Mouse (Mus musculus) heart, embryonic 13.5 days (tissue): ENCODE data around the gene Exo1. TPM values are rescaled to one million over a fixed set of nuclear protein-coding genes. Genes with fewer than 3 reads are reported as not detected.

Experiments used
- ATAC-seq: fragments of 200-750 bp; cut with Nextera tagmentation; 2 replicates; pipeline ENCODE4 v1.8.0; 2017; ENCODE audit warnings: moderate TSS enrichment; ENCODE audit not compliant: insufficient number of reproducible peaks, low FRiP score, low TSS enrichment; ENCODE audit errors: extremely low read depth
- H3K27ac ChIP-seq: fragments of 300-500 bp; sonication (generic); replicated peaks from 2 replicates; pipeline ENCODE4 v1.5.1; 2015; ENCODE audit warnings: moderate library complexity, mild to moderate bottlenecking, inconsistent platforms
- H3K27me3 ChIP-seq: fragments of 300-500 bp; sonication (generic); replicated peaks from 2 replicates; pipeline ENCODE4 v1.6.1; 2015; ENCODE audit warnings: mild to moderate bottlenecking, inconsistent platforms
- H3K36me3 ChIP-seq: fragments of 300-500 bp; sonication (generic); 2 replicates; pipeline ENCODE4 v1.6.1; 2015; ENCODE audit warnings: mild to moderate bottlenecking, inconsistent platforms
- H3K4me1 ChIP-seq: fragments of 300-500 bp; sonication (generic); 2 replicates; pipeline ENCODE4 v1.6.1; 2015; ENCODE audit warnings: inconsistent platforms
- H3K4me2 ChIP-seq: fragments of 300-500 bp; sonication (generic); 2 replicates; pipeline ENCODE4 v1.6.1; 2015; ENCODE audit warnings: inconsistent platforms, mild to moderate bottlenecking, moderate library complexity
- H3K4me3 ChIP-seq: fragments of 300-500 bp; sonication (generic); 2 replicates; pipeline ENCODE4 v1.5.1; 2015; ENCODE audit warnings: moderate library complexity, mild to moderate bottlenecking, inconsistent platforms
- H3K9ac ChIP-seq: fragments of 300-500 bp; sonication (generic); 2 replicates; pipeline ENCODE4 v1.6.1; 2015; ENCODE audit warnings: inconsistent platforms, mild to moderate bottlenecking, moderate library complexity
- H3K9me3 ChIP-seq: fragments of 300-500 bp; sonication (generic); 2 replicates; pipeline ENCODE4 v1.6.1; 2016; ENCODE audit warnings: inconsistent platforms
- WGBS: fragments of 180-500 bp; shearing (Covaris S2); methylation state at CpG from one replicate; pipeline ENCODE4 v1.1.7; 2015; ENCODE audit warnings: mixed read lengths; 5-methylcytosine and 5-hydroxymethylcytosine counted together
- polyA plus RNA-seq: library from polyadenylated mRNA; unstranded; fragments of >200 nt; fragmentation: Nextera tagmentation; extraction: Ambion mirVana; gene quantifications from 2 replicates; pipeline ENCODE4 v1.2.1, GENCODE M21; 2015

Exo1 gene
- polyA plus RNA-seq: 33.1 and 38.4 TPM in 2 replicates

GRCm38 (mm10) chr1:175880453-175881296 is at the start of gene Exo1:
Gene Exo1 (plus strand): TSS chr1:175880581.
- peak within 1 kb of the TSS; percentile 89 for H3K4me2 ChIP-seq
- peaks cover 27% of the 10 kb centered on the region for H3K4me1 ChIP-seq
- peak within 1 kb of the TSS; percentile 76 for H3K4me3 ChIP-seq
- H3K36me3 ChIP-seq: peaks cover 32% of the 10 kb centered on the region
- WGBS: under 1% methylated on average over 66 of the region's 66 CpGs
- H3K9ac ChIP-seq: peak within 1 kb of the TSS; percentile 89
- peak within 1 kb of the TSS; percentile 85 for H3K27ac ChIP-seq
- no peaks in the 10 kb centered on the region for H3K27me3 ChIP-seq
- no peaks in the 10 kb centered on the region for H3K9me3 ChIP-seq
- peak; percentile 85 for ATAC-seq

GRCm38 (mm10) chr1:175855515-175855914 is 24.9 kb upstream of the Exo1 start:
- Histone ChIP-seq H3K27me3 (no peaks in the 10 kb centered on the region), H3K4me1 (no peaks in the 10 kb centered on the region), H3K9ac (no peak overlapping the region), H3K27ac (no peak overlapping the region), H3K9me3 (no peaks in the 10 kb centered on the region), H3K36me3 (no peaks in the 10 kb centered on the region), H3K4me3 (no peak overlapping the region), H3K4me2 (no peak overlapping the region)
- ATAC-seq: no peak
- 81% methylated on average over 1 of the region's 1 CpGs for WGBS

- Histone ChIP-seq H3K4me2 (no peak overlapping the region), H3K4me3 (no peak overlapping the region), H3K36me3 (no peaks in the 10 kb centered on the region), H3K27me3 (no peaks in the 10 kb centered on the region), H3K4me1 (no peaks in the 10 kb centered on the region), H3K9ac (no peak overlapping the region), H3K9me3 (no peaks in the 10 kb centered on the region), H3K27ac (no peak overlapping the region)
- 45% methylated on average over 1 of the region's 1 CpGs for WGBS
- ATAC-seq: no peak
These were observed 13.3 kb upstream of the Exo1 start for GRCm38 (mm10) chr1:175867050-175867449.

- H3K4me3 ChIP-seq: no peak overlapping the region
- H3K4me2 ChIP-seq: no peak overlapping the region
- H3K4me1 ChIP-seq: no peaks in the 10 kb centered on the region
- H3K27ac ChIP-seq: no peak overlapping the region
- no peaks in the 10 kb centered on the region for H3K27me3 ChIP-seq
- H3K9me3 ChIP-seq: no peaks in the 10 kb centered on the region
- ATAC-seq: no peak
- 17% methylated on average over 5 of the region's 5 CpGs for WGBS
- H3K36me3 ChIP-seq: no peaks in the 10 kb centered on the region
- H3K9ac ChIP-seq: no peak overlapping the region
These were observed 12.8 kb upstream of the Exo1 start for GRCm38 (mm10) chr1:175867558-175867957.

GRCm38 (mm10) chr1:175870716-175871115 is 9.7 kb upstream of the Exo1 start:
- H3K4me2 ChIP-seq: no peak overlapping the region
- no peaks in the 10 kb centered on the region for H3K36me3 ChIP-seq
- no peak overlapping the region for H3K27ac ChIP-seq
- no peaks in the 10 kb centered on the region for H3K27me3 ChIP-seq
- H3K9me3 ChIP-seq: no peaks in the 10 kb centered on the region
- no peak for ATAC-seq
- WGBS: 83% methylated on average over 3 of the region's 3 CpGs
- no peak overlapping the region for H3K4me3 ChIP-seq
- no peak overlapping the region for H3K9ac ChIP-seq
- H3K4me1 ChIP-seq: no peaks in the 10 kb centered on the region

- H3K27me3 ChIP-seq: no peaks in the 10 kb centered on the region
- no peak overlapping the region for H3K27ac ChIP-seq
- no peak overlapping the region for H3K4me3 ChIP-seq
- ATAC-seq: no peak
- no peaks in the 10 kb centered on the region for H3K9me3 ChIP-seq
- no peak overlapping the region for H3K9ac ChIP-seq
- no peaks in the 10 kb centered on the region for H3K36me3 ChIP-seq
- WGBS: 83% methylated on average over 6 of the region's 6 CpGs
- H3K4me2 ChIP-seq: no peak overlapping the region
- H3K4me1 ChIP-seq: no peaks in the 10 kb centered on the region
These were observed 8.2 kb upstream of the Exo1 start for GRCm38 (mm10) chr1:175872028-175872816.

GRCm38 (mm10) chr1:175883398-175883797 is 3.0 kb downstream of the Exo1 start:
- H3K27ac ChIP-seq: no peak overlapping the region
- peaks cover 54% of the 10 kb centered on the region for H3K36me3 ChIP-seq
- no peaks in the 10 kb centered on the region for H3K27me3 ChIP-seq
- WGBS: 77% methylated on average over 3 of the region's 3 CpGs
- no peak overlapping the region for H3K4me2 ChIP-seq
- H3K9me3 ChIP-seq: no peaks in the 10 kb centered on the region
- H3K4me1 ChIP-seq: peaks cover 27% of the 10 kb centered on the region
- no peak overlapping the region for H3K4me3 ChIP-seq
- no peak for ATAC-seq
- H3K9ac ChIP-seq: no peak overlapping the region

- Histone ChIP-seq H3K4me1 (no peaks in the 10 kb centered on the region), H3K27ac (no peak overlapping the region), H3K27me3 (no peaks in the 10 kb centered on the region), H3K9ac (no peak overlapping the region), H3K36me3 (peaks cover 74% of the 10 kb centered on the region), H3K9me3 (no peaks in the 10 kb centered on the region), H3K4me3 (no peak overlapping the region), H3K4me2 (no peak overlapping the region)
- 86% methylated on average over 6 of the region's 6 CpGs for WGBS
- no peak for ATAC-seq
These were observed 12.9 kb downstream of the Exo1 start for GRCm38 (mm10) chr1:175893263-175893662.

GRCm38 (mm10) chr1:175893726-175894125 is 13.3 kb downstream of the Exo1 start:
- no peak for ATAC-seq
- H3K27me3 ChIP-seq: no peaks in the 10 kb centered on the region

GRCm38 (mm10) chr1:175911207-175911606 is 30.8 kb downstream of the Exo1 start:
- ATAC-seq: no peak
- H3K27me3 ChIP-seq: no peaks in the 10 kb centered on the region
- no peak overlapping the region for H3K4me2 ChIP-seq
- H3K9me3 ChIP-seq: no peaks in the 10 kb centered on the region
- H3K9ac ChIP-seq: no peak overlapping the region
- H3K4me3 ChIP-seq: no peak overlapping the region
- no peaks in the 10 kb centered on the region for H3K4me1 ChIP-seq
- peaks cover 38% of the 10 kb centered on the region for H3K36me3 ChIP-seq
- no peak overlapping the region for H3K27ac ChIP-seq
- WGBS: 78% methylated on average over 2 of the region's 2 CpGs

More at GRCm38 (mm10) chr1:175893726-175894125, 13.3 kb downstream of the Exo1 start:
- 93% methylated on average over 12 of the region's 12 CpGs for WGBS
- Histone ChIP-seq H3K9ac (no peak overlapping the region), H3K36me3 (peaks cover 74% of the 10 kb centered on the region), H3K4me3 (no peak overlapping the region), H3K4me1 (no peaks in the 10 kb centered on the region), H3K9me3 (no peaks in the 10 kb centered on the region), H3K27ac (no peak overlapping the region), H3K4me2 (no peak overlapping the region)

- no peak for ATAC-seq
- H3K4me3 ChIP-seq: no peak overlapping the region
- WGBS: 81% methylated on average over 3 of the region's 3 CpGs
- H3K9me3 ChIP-seq: no peaks in the 10 kb centered on the region
- no peaks in the 10 kb centered on the region for H3K4me1 ChIP-seq
- no peak overlapping the region for H3K9ac ChIP-seq
- peaks cover 30% of the 10 kb centered on the region for H3K36me3 ChIP-seq
- H3K27ac ChIP-seq: no peak overlapping the region
- H3K27me3 ChIP-seq: no peaks in the 10 kb centered on the region
- H3K4me2 ChIP-seq: no peak overlapping the region
These were observed 31.7 kb downstream of the Exo1 start for GRCm38 (mm10) chr1:175912038-175912437.
